Mouse (Mus musculus) testis, adult 2 months (tissue): Measurements from ENCODE around the gene Slc44a1.

ENCODE experiments used
- CTCF ChIP-seq: fragments of 200-500 bp; IDR thresholded peaks from 2 replicates; pipeline ENCODE4 v1.5.1; 2012; ENCODE audit warnings: low read depth, mild to moderate bottlenecking, inconsistent platforms, low read length, moderate library complexity; ENCODE audit not compliant: control insufficient read depth, insufficient read depth, insufficient replicate concordance
- POLR2A ChIP-seq: fragments of 200-500 bp; IDR thresholded peaks from 2 replicates; pipeline ENCODE4 v1.6.1; 2012; ENCODE audit warnings: low read depth, mild to moderate bottlenecking, inconsistent platforms, low read length, moderate library complexity; ENCODE audit not compliant: control insufficient read depth

DNA sequence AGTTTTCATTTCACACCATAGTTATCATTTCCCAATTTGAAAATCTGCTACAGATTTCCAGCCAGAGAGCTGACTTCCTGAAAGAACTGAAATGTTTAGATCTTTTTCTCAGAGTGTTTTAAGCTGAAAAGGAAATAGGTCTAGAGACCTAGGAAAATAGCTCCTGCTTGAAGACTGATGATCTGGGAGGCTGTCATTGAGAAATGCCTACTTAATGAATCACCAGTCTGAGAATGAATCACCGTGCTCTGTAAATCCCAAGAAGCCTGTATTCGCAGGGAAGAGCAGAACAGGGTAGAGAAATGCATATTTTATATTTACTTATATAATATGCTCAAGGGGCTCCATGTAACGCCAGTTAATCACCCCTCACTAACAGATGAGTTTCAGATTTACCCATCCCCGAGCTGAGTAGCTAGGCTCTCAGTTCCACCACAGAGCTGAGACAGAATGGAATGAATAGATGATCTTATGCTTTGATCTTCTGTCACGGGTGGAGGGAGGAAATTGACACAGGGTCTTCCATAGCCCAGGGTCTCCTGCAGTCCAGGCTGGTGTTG is 30.6 kb upstream of the Slc44a1 start:
- TF ChIP-seq CTCF, result no peak
- TF ChIP-seq POLR2A, result no peak
